Mouse (Mus musculus): ENCODE measurements at regions not wholly inside any gene's neighbourhood (a gene's known extent, or its start where the extent isn't known, plus 50 kb on each side); places are given as distances from the start of the nearest gene placed in this dataset.

DNA sequence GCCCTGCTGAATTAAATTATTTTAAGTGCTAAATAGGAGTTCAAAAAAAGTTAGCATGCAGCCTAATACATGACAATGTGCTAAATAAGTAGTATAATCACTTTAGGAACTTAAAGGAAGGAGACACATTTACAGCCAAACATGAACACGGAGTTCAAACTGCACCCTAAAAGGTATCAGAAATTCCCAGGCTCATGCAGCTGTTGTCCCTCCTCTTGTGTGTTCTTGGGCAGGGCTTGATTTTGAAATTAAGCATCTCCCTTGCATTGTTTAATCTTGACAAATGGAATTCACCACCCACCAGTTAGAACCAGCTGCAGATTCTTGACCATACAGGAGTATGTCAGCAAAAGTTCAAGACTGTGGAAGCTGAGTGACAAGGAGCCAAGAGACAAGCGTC, 137.3 kb upstream of the Kirrel3 start:
- TF ChIP-seq CTCF (conservative IDR thresholded peaks at IDR 0.05): no peak
- no peak overlapping the region for H3K27ac ChIP-seq
- H3K4me3 ChIP-seq: no peak overlapping the region
- no peak for DNase-seq (ENCODE audit: low spot score in 2 of 2)

DNA sequence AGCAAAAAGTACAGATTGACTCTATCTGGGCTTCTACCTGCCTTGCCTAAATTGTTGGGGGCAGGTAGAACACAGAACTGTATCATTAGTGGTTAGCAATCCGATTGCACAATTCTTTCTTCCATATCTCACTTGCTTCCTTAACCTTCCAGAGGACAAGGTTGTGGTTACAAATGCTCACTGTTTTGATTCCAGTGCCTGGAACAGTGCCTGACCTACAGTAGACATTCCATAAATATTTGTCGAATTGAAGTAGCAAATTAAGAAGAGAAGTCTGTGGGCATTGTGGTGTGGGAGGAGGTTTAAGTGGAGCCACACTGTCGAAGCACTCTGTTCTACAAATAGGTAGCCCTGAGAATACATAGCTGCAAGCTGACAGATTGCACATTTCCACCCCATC, 135.7 kb upstream of the Kirrel3 start:
- no peak for DNase-seq (ENCODE audit: low spot score in 2 of 2)
- Histone ChIP-seq H3K4me3 (no peak overlapping the region), H3K27ac (no peak overlapping the region)
- no peak for TF ChIP-seq CTCF (conservative IDR thresholded peaks at IDR 0.05)

DNA sequence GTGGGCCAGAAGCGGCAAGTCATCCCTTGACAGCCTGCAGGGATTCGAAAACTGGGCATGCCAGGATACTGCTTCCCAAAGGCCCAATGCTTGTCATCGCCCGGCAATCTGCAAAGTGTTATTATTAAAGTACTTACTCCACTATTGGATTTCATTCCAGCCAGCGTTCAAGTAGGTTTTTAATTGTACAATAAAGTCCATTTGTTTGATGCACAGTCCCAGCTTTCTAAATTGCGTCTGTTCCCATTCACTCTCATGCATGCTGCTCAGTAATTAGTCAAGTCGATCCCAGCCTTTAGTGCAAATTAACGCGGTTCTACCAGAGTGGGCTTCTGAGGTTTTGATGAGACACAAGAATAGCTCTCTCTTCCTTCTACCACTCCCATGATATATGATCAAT, 131.9 kb upstream of the Kirrel3 start:
- H3K27ac ChIP-seq: no peak overlapping the region
- TF ChIP-seq CTCF (conservative IDR thresholded peaks at IDR 0.05): no peak
- DNase-seq (ENCODE audit: low spot score in 2 of 2): no peak
- H3K4me3 ChIP-seq: no peak overlapping the region

DNA sequence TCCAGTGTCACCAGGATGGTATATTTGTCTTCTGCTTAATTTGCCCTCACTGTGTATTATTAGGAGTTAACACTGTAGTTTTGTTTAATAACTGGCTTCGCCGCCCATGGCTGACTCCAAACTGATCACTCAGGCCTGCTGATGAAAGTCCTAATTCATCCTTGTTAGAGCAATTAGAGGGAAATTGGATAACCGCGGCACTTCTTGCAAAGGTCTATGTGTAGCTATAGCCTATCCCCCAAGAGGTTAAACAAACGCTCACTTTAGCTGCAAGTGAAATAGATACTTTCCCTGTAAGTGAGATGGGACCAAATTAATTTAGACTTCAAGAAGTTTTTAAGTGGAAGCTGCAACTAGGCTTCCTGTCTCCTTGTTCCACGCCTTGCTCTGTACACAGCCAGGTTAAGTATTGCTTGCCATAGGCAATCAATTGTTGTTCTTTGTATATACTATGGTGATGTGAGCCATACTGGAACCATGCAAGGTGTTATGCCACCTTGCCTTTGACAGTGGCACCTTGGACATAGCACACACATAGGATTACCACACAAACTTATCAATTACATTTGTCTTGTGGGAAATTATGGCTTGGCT, 130.9 kb upstream of the Kirrel3 start:
- DNase-seq (ENCODE audit: low spot score in 2 of 2): no peak
- no peak for TF ChIP-seq CTCF (conservative IDR thresholded peaks at IDR 0.05)
- no peak overlapping the region for H3K27ac ChIP-seq
- H3K4me3 ChIP-seq: no peak overlapping the region

DNA sequence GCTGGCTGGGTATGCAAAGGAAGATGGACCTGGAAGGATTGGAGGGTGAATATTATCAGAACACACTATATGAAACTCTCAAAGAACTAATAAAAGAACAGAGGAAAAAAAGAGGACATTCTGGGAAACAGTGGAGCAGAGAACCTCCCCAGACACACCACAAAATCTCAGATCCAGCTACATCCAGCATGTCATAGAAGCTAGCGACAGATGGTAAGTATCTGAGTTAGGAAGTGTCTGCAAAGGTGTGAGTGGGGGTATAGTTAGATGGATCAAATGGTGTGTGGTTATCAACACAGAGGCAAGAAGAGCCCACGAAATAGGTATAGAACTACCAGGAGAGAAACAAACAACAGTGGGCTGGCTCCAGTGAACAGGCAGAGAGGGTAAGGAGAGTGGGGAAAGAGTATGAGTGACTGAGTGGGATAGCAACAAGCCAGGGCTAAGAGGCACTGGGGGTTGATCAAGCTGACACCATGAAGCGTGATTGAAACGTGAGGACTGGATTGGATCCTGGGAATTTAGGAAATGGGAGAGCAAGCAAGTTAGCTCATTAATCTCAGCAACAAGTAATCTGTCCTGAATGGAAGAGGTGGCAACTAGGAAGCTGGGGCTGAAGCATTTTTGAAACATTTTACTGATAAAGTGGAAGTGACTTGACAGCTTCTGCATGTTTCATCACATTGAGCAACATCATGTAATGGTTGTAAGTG, 114.9 kb upstream of the Kirrel3 start:
- no peak for DNase-seq (ENCODE audit: low spot score in 2 of 2)
- H3K27ac ChIP-seq: no peak overlapping the region
- no peak overlapping the region for H3K4me3 ChIP-seq
- TF ChIP-seq CTCF (conservative IDR thresholded peaks at IDR 0.05): no peak

DNA sequence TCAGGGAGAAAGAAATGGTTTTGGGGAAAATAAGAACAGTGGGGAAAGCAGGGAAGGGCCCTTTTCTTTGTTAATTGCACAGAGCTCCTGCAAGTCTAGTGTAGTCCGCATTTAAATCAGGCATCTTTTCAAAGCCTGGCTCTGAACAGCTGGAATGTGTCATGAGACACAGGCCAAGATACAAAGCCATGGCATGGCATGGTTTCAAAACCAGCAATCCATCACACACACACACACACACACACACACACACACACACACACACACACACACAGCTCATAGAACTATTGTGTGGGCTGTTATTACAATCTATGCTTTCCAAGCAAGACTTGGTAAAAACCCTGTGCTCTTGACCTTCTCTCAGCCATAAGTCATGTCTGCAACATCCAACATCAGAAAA, 110.5 kb upstream of the Kirrel3 start:
- no peak overlapping the region for H3K4me3 ChIP-seq
- no peak for TF ChIP-seq CTCF (conservative IDR thresholded peaks at IDR 0.05)
- no peak for DNase-seq (ENCODE audit: low spot score in 2 of 2)
- H3K27ac ChIP-seq: no peak overlapping the region

DNA sequence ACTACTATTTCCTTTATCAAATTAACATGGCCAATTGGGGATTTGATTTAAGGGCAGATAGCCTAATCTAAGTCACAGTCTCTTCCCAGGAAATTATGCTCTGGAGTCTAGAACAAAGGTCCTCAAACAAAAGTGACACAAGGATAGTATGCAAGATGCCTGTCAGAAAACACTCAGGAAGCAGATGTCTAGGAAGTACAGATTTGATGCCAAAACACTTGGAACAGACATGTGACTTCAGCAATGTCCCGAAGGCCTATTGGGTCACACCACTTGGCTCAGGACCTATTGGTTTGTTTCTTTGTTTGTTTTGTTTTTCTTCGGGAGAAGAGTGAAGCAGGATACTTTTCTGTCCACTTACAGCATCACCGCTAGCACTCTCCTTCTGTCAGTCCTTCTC, 105.7 kb upstream of the Kirrel3 start:
- Histone ChIP-seq H3K4me3 (no peak overlapping the region), H3K27ac (no peak overlapping the region)
- no peak for TF ChIP-seq CTCF (conservative IDR thresholded peaks at IDR 0.05)
- DNase-seq (ENCODE audit: low spot score in 2 of 2): no peak

DNA sequence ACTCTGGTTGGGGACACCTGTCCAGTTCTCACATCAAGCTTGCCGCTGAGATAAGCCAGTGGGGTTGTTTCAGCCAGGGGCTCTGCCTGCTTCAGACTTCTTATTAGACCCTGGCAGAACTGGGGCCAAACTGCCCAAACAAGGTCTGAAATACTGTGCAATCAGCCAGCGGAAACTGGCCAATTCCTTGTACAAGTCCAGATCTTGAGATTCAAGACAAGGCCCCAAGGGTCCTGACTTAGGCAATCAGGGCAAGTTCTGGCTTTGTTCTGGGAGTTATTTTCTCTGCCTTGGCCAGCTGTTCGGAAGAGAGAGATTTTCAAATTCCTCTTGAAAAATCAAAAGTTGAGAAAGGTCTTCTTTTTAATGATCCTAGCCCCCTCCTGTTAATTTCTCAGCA, 104.1 kb upstream of the Kirrel3 start:
- H3K4me3 ChIP-seq: no peak overlapping the region
- no peak for TF ChIP-seq CTCF (conservative IDR thresholded peaks at IDR 0.05)
- no peak overlapping the region for H3K27ac ChIP-seq
- no peak for DNase-seq (ENCODE audit: low spot score in 2 of 2)

DNA sequence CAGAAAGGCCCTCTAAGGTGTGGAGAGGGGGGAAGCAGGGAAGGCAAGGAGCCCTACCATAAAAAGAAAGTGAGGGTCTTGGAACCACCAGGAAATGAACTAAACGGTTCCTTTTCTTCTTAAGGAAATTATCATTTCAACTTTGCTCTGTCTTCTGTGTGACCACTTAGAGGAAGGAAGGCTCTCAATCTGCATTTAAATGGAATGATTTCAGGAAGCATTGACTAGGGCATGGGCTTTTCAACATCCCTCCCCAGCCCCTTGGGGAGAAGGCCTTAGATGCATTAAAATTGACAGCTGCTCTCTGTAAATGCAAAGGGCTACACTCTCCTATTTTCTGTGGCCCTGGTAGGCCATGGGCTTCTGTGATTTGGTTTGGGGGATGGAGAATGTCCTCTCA, 103.5 kb upstream of the Kirrel3 start:
- H3K27ac ChIP-seq: no peak overlapping the region
- TF ChIP-seq CTCF (conservative IDR thresholded peaks at IDR 0.05): no peak
- no peak for DNase-seq (ENCODE audit: low spot score in 2 of 2)
- no peak overlapping the region for H3K4me3 ChIP-seq

DNA sequence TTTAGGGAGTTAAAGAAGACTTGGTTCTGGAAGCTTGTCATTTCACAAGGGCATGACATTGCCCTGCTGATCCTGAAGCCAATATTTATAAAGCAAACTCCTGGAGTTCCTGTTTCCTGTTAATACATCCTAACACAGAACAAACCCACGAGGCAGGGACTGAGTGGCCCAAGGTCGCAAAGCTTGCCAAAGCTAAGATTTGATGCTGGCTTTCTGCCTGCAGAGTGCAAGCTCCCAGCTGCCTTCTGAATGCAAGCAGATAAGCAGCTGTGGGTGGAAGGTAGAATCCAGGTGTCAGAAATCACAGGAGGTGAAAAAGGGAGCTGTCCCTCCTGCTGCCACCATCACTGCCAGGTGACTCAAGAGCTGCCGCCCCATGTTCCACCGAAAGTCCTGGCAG, 99.6 kb upstream of the Kirrel3 start:
- TF ChIP-seq CTCF (conservative IDR thresholded peaks at IDR 0.05): no peak
- DNase-seq (ENCODE audit: low spot score in 2 of 2): no peak
- no peak overlapping the region for H3K27ac ChIP-seq
- H3K4me3 ChIP-seq: no peak overlapping the region

DNA sequence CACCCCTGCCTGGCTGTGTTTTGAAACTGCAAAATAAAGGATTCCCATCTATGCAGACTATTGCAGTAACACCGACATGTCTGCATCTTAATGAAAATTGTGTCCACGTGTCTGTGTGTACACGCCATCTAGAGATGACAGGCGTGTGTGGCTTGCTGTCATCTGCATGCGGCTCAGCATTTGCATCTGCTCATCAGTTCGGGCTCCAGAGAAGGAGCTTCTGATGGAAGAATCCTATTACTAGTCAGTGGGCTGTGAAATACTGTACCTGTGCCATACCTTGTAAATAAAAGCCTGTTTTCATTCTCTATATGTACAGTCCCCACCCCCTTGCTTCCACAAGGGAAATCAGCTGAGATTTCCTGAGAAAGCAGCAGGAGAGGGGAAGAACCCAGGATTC, 92.7 kb upstream of the Kirrel3 start:
- no peak for DNase-seq (ENCODE audit: low spot score in 2 of 2)
- Histone ChIP-seq H3K4me3 (no peak overlapping the region), H3K27ac (no peak overlapping the region)
- no peak for TF ChIP-seq CTCF (conservative IDR thresholded peaks at IDR 0.05)

DNA sequence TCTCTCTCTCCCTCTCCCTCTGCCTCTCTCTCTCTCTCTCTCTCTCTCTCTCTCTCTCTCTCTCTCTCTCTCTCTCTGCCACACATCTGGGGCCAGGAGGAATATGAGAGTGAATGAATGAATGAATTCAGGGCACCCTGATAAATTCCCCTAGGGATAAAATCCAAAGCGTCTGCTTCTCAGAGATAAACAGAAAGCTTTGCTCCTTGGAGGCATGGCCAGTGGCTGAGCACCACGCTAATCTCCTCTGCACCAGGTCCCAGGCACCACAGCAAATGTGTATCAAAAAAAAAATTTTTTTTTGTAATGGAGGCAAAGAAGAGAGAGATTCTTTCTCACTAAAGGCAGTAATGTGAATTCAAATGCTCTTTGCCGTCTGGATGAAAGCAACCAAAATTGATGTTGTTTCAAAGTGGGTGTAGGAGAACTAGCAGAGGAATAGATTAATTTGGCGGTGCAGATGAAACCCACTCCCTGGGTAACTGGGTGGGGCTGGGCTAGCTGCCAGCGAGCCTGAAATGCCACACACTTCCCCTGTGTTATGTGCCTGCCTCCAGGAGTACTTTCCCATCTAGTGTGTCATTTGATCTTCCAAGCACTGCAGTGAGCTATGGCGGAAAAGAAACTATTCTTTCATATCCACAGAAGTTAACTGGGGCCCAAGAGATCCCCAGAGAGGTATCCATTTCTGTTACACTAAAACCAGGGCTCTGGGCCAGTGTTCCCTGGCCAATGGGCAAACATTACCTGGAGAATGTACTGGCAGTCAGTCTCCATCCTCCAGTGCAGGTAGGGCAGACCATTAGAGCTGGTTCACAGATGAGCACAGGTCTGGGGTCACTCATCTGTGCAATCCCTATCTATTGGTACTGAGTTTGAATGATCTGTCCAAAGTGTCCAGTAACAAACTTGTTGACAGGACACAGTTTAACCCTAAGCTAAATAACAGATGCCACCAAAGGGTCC, 89.6 kb upstream of the Kirrel3 start:
- Histone ChIP-seq H3K27ac (no peak overlapping the region), H3K4me3 (no peak overlapping the region)
- no peak for TF ChIP-seq CTCF (conservative IDR thresholded peaks at IDR 0.05)
- DNase-seq (ENCODE audit: low spot score in 2 of 2): no peak

DNA sequence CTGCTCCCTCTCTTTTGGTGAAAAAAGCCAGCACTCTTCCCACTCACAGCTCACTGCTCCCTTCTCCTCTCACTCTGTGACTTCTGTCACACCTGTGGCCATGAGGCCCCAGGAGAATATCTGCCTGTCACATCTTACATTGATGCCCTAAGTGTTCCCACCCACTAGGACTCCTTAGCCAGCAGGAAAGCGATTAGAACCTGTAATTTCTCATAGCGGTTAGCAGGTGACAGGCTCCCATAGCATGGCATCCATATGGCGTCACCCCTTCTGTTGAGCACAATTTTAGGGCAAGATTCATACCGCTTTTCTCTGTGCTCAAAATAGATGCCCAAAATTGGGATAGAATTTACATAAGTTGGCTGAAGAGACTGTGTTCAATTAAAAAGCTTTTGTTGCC, 74.0 kb upstream of the Kirrel3 start:
- peak overlapping the region; percentile 59 for H3K27ac ChIP-seq
- no peak overlapping the region for H3K4me3 ChIP-seq
- peak; percentile 41 to 66 for DNase-seq (ENCODE audit: low spot score in 2 of 2)
- TF ChIP-seq CTCF (conservative IDR thresholded peaks at IDR 0.05): no peak
